Mouse (Mus musculus): ENCODE results near the gene Mtmr2.

The Mtmr2 gene

DNA sequence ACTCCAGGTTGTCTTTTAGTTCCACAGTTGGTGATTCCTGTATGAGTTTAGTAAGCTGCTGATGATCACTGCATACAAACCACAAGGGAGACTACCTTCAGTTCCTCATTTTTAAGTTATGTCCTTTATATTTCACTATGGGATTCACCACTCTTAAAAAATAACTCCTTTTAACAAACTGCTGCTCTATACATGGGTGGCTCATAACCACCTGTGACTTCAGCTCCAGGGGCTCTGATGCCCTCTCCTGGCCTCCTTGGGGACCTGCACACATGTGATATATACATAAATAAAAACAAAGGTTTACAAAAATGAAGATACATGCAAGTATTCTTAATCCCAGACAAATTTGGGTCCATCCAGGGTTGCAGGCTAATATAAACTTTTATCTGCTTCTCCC lies 61.7 kb downstream of the Mtmr2 start:
- no peak for DNase-seq

DNA sequence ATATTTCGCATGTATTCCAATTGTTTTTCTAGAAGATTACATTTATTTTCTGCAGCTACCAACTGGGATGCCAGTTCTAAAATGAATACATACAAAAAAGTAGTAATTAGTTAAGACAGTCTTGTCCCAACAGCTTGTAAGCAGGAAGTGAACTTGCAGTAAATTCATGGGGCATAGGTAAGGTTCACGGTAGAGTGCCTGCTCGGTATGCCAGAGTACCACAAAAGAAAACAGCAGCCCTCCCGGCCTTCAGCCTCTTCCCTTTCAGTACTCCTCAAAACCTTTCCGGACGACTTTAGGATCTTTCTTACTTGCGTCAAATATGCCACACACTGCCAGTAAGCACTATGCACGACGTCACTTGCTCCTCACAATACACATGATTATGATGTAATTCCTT lies 70.2 kb downstream of the Mtmr2 start:
- no peak for DNase-seq

DNA sequence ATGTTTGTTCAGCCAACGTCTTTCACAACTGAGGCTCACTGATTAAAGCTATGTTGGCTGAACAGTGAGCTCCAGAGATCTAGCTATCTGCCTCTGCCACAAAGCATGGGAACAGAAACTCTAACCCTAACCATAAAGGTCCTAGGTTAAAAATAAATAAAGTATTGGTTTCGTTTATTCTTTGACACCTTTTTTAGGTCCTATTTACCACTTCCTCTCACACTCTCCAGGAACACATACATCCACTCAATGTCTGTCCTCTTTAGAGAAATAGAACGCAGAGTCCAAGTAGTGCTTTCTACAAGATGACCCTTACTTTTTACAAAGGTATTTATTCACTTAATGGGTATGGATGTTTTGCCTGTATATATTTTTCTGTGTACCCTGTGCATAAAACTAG lies 72.6 kb downstream of the Mtmr2 start:
- no peak for DNase-seq

DNA sequence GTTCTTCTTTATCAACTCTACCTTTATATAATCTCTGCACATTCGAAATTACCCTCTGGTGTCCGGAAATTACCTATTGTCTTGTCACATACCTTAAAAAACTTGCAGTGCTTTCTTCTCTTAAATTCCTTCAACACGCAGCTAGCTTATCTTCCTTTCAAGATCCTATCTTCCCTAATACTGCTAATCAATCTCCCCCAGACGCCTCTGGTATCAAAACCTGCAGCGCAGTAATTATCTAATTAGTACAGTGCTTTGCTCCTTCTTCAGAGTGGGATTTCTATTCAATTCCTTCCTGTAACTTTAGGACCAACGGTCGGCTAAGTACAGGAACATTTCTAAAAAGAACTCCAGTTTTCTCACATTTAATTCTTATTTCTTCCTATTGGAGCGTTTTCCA lies 77.7 kb downstream of the Mtmr2 start:
- no peak for DNase-seq

DNA sequence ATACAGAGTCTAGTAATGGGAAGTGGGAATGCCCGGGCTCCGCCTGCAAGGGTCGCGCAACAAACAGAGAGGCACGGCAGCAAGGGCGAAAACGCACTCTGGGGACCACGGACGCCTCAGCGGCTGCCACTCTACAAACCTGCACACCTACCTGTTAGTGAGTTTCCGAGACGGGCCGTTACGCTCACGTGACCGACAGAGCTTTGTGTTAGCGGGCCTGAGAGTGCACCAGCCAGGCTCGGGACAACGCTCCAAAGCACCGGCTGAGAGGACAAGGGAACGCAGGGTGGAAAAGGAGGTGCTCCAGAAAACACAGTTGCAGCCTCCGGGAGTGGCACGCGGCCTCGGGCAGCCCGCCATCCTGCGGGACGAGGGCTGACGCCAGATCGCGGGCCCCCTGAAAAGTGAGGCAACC lies 78.2 kb downstream of the Mtmr2 start:
- no peak for DNase-seq

DNA sequence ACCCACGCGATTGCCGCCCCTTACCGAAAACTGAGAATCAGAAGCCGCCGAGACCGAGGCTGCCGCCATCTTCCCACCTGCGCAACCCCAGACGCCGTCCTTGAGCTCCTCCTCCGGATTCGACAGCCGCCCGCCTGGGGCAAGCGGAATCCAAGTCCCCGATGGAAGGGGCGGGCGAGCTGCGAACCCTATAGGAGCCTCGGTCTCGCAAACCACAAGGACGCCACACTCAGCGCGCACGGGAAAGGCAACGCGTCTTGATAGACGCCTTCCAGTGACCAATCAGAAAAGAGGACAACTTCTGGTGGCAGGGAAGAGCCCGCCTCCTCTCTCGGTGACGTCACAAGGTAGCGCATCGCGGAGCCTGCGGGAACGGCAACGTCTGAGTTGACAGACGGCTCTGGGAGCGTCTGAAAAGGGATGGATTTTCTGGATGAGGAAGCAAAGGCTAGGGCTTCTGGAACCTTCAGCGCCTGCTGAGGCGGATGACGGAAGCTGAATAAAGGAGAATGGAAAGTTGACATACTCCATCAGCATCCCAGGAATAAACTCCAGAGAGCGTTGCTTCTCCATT lies 78.7 kb downstream of the Mtmr2 start, which contains the start of gene Cep57:
Cep57 (minus strand) TSS at position 276 of the 574 bp plus-strand sequence.
- DNase-seq: peak; percentile 88

DNA sequence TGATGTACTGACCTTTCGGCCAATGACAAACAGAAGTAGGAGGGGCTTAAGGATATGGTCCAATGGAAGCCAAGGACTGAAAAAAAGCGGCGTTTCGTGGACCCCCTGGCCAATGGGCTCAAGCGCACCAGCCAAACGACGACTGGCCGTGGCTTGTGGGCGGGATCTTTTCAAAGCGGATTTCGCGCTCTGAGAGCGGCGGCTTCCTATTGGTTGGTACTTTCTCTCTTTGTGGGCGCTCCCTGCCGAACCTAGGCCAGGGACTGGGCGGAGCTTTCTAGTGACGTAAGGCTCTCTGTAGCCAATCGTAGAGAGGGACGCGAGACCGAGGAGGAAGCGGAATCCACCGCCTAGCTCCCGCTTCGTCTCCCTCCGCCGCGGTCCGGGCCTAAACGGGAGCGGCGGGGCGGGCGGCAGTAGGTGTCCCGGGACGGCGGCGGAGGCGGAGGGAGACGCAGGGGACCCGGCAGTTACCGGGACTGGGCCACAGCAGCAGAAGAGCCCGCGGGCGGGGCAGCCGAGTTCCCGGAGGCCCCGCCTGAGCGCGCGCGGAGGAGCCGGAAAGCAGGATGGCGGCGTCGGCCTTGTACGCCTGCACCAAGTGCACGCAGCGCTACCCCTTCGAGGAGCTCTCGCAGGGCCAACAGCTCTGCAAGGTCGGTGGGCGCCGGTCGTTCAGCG lies 79.3 kb downstream of the Mtmr2 start, which contains the start of gene Fam76b:
Fam76b (plus strand) TSS at position 311 of the 681 bp plus-strand sequence.
- DNase-seq: peak; percentile 94

DNA sequence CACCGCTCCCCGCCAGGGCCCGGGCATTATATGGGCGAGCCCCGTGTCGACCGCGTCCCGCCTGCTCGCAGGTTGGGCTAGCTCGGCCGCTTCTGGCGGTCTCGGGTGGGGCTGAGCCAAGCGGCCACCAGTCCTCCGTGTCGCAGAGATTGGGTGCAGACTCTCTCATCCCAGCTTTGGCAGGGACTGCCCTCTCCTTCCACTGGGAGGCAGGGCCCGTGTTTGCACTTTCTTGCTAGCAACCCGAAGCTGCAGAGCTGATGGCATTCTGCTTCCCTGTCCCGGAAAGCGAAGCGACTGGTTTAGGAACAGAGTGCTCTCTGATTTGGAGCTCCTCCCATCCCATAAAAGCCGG lies 79.9 kb downstream of the Mtmr2 start:
- no peak for DNase-seq

DNA sequence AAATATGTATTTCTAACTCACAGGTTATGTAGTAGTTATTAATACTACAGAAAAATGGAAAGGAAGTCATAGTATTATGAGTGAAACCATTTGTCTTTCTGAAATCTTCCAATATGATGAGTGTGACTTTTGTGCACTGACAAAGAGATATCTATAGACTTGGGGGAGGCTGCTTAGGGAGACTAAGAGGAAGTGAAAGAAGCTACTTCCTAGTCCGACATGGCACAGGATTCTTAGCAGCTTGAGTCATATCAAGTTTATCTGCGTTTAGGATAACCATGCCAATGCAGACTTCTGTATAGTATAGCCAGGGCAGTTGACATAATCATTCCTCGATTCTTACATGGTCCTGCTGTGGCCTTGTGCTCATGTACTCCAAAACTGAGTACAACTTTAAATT lies 87.0 kb downstream of the Mtmr2 start:
- no peak for DNase-seq

DNA sequence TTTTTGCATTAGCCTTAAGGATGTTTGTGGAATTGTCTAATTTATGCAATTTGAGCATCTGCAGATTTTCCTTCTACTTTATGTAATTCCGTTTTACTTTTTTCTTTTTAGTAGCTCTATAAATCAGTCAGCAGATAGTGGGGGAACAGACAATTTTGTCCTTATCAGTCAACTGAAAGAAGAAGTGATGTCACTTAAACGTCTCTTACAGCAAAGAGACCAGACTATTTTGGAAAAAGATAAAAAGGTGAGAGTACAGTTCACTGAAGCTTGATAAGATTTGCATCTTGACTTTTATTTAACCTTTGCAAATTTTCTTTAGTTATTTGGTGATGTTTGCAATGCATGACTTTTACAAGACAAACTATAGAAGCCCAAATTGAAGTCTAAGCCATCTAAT lies 88.5 kb downstream of the Mtmr2 start:
- no peak for DNase-seq

DNA sequence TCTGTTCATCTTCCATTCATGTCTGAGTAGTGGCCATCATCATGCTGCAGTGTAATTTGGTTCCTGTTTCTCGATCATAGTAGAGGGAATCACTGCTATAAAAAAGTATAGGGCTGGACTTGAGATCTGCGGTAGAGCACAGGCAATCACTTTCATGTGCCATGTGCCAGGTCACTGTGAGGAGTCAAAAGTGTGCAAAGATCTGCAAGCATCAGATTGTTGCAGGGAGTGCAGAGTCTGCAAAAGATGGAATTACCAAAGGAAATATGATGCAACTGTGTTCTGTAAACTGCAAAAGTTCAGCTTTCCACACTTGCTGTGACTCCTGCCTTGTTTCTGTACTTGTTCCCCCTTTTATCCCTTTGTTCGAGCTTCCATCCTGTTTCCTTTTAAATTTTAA lies 99.4 kb downstream of the Mtmr2 start:
- no peak for DNase-seq

DNA sequence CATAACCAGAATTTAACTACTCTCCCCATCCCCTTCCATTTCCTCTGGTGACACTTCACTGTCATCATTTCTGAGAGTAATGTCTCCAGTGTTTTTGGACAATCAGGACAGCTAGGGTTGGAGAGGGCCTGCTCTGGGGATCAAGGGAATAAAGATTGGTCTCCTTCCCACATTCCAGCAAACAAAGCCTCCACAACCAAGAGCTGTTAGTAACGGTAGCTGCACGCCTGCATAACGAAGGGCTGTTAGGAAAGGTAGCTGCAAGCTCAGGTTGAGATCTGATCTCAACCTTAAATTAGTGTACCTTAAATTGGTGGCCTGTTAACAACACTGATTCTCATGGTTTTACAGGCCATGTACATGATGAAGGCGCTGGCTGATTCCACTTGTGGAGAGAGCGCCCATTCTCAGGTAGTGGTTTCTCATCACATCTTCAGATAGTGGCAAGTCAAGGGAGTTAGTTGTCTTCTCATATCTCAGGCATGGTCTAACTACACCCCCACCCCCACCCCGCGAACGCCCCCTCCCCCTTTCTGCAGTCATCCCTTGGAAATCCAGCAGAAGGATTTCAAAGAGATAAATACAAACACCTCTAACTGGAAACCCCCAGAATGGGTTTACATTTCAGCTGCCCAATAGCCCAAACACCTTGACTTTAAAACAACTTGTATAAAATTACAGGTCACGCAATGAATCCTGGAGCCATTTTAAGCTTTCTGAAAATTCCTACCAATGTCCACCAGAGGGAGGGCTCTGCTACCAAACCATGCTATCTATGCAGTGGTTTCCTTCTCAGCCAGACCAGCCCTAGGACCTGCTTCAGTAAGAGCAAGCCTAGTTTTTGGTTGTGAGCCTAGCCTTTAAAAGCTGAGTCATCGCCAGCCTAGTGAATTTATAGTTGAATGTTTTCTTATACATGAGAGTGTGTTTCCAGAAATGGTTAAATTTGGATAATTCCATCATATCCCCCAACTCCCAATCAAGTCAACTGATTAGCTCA lies 100.6 kb downstream of the Mtmr2 start:
- DNase-seq: peak; percentile 16

DNA sequence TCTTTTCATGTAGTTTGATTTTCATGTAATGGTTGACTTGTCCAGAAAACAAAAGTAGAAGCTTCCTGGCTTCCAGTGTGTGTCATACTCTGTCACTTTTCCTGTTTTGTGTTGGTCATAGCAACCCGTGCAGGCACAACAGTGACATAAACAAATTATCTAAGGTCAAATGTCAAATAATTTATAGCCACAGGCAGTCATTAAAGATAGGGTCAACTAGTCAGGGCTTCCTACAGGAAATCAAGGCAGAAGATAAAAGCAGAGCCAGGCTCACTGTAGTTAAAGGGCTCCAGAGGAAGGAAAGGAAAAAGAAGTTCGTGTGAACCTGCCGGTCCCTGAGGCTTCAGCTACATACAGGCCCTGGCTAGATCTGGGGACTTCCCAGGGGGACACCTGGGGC lies 105.7 kb downstream of the Mtmr2 start:
- no peak for DNase-seq

Data from right cerebral cortex, postnatal 4 days (tissue).